Mouse (Mus musculus) liver, embryonic 16.5 days (tissue): Measurements from ENCODE around the gene Slc5a10. TPM values are rescaled to one million over a fixed set of nuclear protein-coding genes. Genes with fewer than 3 reads are reported as not detected.

Source experiments
- ATAC-seq: fragments of 200-750 bp; cut with Nextera tagmentation; 2 replicates; pipeline ENCODE4 v1.8.0; 2017; ENCODE audit warnings: low read depth, mild to moderate bottlenecking, moderate number of reproducible peaks, moderate library complexity
- H3K27ac ChIP-seq: fragments of 300-500 bp; sonication (generic); 2 replicates; pipeline ENCODE4 v1.5.1; 2014; ENCODE audit warnings: mild to moderate bottlenecking, low read length
- H3K27me3 ChIP-seq: fragments of 300-500 bp; sonication (generic); 2 replicates; pipeline ENCODE4 v1.6.1; 2014; ENCODE audit warnings: low read depth, low read length, mixed read lengths; ENCODE audit not compliant: control insufficient read depth, insufficient read depth
- H3K36me3 ChIP-seq: fragments of 300-500 bp; sonication (generic); 2 replicates; pipeline ENCODE4 v1.6.1; 2014; ENCODE audit warnings: mild to moderate bottlenecking; ENCODE audit not compliant: control insufficient read depth, insufficient read depth
- H3K4me1 ChIP-seq: fragments of 300-500 bp; sonication (generic); 2 replicates; pipeline ENCODE4 v1.6.1; 2014; ENCODE audit warnings: low read depth, low read length, mixed read lengths; ENCODE audit not compliant: control insufficient read depth
- H3K4me2 ChIP-seq: fragments of 300-500 bp; sonication (generic); 2 replicates; pipeline ENCODE4 v1.6.1; 2014; ENCODE audit warnings: low read depth, low read length, mixed read lengths
- H3K4me3 ChIP-seq: fragments of 300-500 bp; sonication (generic); 2 replicates; pipeline ENCODE4 v1.5.1; 2014; ENCODE audit warnings: low read depth, mild to moderate bottlenecking, low read length
- H3K9ac ChIP-seq: fragments of 300-500 bp; sonication (generic); 2 replicates; pipeline ENCODE4 v1.6.1; 2014; ENCODE audit warnings: low read depth, low read length
- H3K9me3 ChIP-seq: fragments of 300-500 bp; sonication (generic); replicated peaks from 2 replicates; pipeline ENCODE4 v1.6.1; 2016; ENCODE audit warnings: low read length; ENCODE audit not compliant: control insufficient read depth
- WGBS: fragments of 180-500 bp; shearing (Covaris S2); extraction: QIAGEN DNeasy Blood & Tissue Kit; methylation state at CpG from one replicate; pipeline ENCODE4 v1.1.7; 2014; ENCODE audit not compliant: insufficient replicate concordance; 5-methylcytosine and 5-hydroxymethylcytosine counted together
- polyA plus RNA-seq: library from polyadenylated mRNA; unstranded; fragments of >200 nt; fragmentation: Nextera tagmentation; extraction: Ambion mirVana; gene quantifications from 2 replicates; pipeline ENCODE4 v1.2.1, GENCODE M21; 2015

Gene Slc5a10
- polyA plus RNA-seq, 1 experiment from 2014 or later: not detected

GRCm38 (mm10) chr11:61740500-61740899 is 19.9 kb upstream of the Slc5a10 start:
- no peak overlapping the region for H3K4me2 ChIP-seq
- WGBS: 80% methylated on average over 1 of the region's 1 CpGs
- no peak for ATAC-seq
- no peaks in the 10 kb centered on the region for H3K27me3 ChIP-seq
- H3K9me3 ChIP-seq: no peaks in the 10 kb centered on the region
- no peak overlapping the region for H3K4me3 ChIP-seq
- H3K36me3 ChIP-seq: peaks cover 7% of the 10 kb centered on the region
- H3K9ac ChIP-seq: no peak overlapping the region
- no peak overlapping the region for H3K27ac ChIP-seq
- no peaks in the 10 kb centered on the region for H3K4me1 ChIP-seq

- peaks cover 7% of the 10 kb centered on the region for H3K36me3 ChIP-seq
- WGBS: 40% methylated on average over 1 of the region's 1 CpGs
- no peaks in the 10 kb centered on the region for H3K4me1 ChIP-seq
- H3K27ac ChIP-seq: no peak overlapping the region
- H3K9ac ChIP-seq: no peak overlapping the region
- no peak overlapping the region for H3K4me2 ChIP-seq
- no peak for ATAC-seq
- no peaks in the 10 kb centered on the region for H3K9me3 ChIP-seq
- no peak overlapping the region for H3K4me3 ChIP-seq
- H3K27me3 ChIP-seq: no peaks in the 10 kb centered on the region
Measured at GRCm38 (mm10) chr11:61737290-61737689, 16.7 kb upstream of the Slc5a10 start.

- Histone ChIP-seq H3K4me3 (no peak overlapping the region), H3K27ac (no peak overlapping the region), H3K4me1 (no peaks in the 10 kb centered on the region), H3K36me3 (peaks cover 3% of the 10 kb centered on the region; the same call in 1 of the 2 replicates), H3K27me3 (no peaks in the 10 kb centered on the region), H3K9me3 (no peaks in the 10 kb centered on the region), H3K4me2 (no peak overlapping the region), H3K9ac (no peak overlapping the region)
- no peak for ATAC-seq
- 69% methylated on average over 7 of the region's 7 CpGs for WGBS
Measured at GRCm38 (mm10) chr11:61732672-61733071, 12.0 kb upstream of the Slc5a10 start.

- 29% methylated on average over 2 of the region's 2 CpGs for WGBS
- no peaks in the 10 kb centered on the region for H3K27me3 ChIP-seq
- no peak overlapping the region for H3K4me2 ChIP-seq
- no peak overlapping the region for H3K4me3 ChIP-seq
- no peaks in the 10 kb centered on the region for H3K9me3 ChIP-seq
- H3K9ac ChIP-seq: no peak overlapping the region
- 0 out of 2 replicates have a peak, but pooled peaks have one; percentile 21 for ATAC-seq
- H3K27ac ChIP-seq: 0 out of 2 replicates have a peak overlapping the region, but pooled peaks have one; percentile 20
- no peaks in the 10 kb centered on the region for H3K36me3 ChIP-seq
- no peaks in the 10 kb centered on the region for H3K4me1 ChIP-seq
Measured at GRCm38 (mm10) chr11:61728037-61728436, 7.4 kb upstream of the Slc5a10 start.

- Histone ChIP-seq H3K4me1 (no peaks in the 10 kb centered on the region), H3K36me3 (no peaks in the 10 kb centered on the region), H3K27ac (no peak overlapping the region), H3K4me2 (no peak overlapping the region), H3K9me3 (no peaks in the 10 kb centered on the region), H3K9ac (no peak overlapping the region), H3K4me3 (no peak overlapping the region), H3K27me3 (no peaks in the 10 kb centered on the region)
- ATAC-seq: no peak
- WGBS: 55% methylated on average over 5 of the region's 5 CpGs
Measured at GRCm38 (mm10) chr11:61722077-61722476, 1.5 kb upstream of the Slc5a10 start.

GRCm38 (mm10) chr11:61719826-61720225 is 800 bp downstream of the Slc5a10 start:
- no peak overlapping the region for H3K27ac ChIP-seq
- no peak overlapping the region for H3K9ac ChIP-seq
- WGBS: 66% methylated on average over 8 of the region's 8 CpGs
- H3K4me1 ChIP-seq: no peaks in the 10 kb centered on the region
- no peak for ATAC-seq
- no peak overlapping the region for H3K4me3 ChIP-seq
- no peaks in the 10 kb centered on the region for H3K27me3 ChIP-seq
- H3K9me3 ChIP-seq: no peaks in the 10 kb centered on the region
- H3K36me3 ChIP-seq: no peaks in the 10 kb centered on the region
- no peak overlapping the region for H3K4me2 ChIP-seq

GRCm38 (mm10) chr11:61719387-61719786 is 1.2 kb downstream of the Slc5a10 start:
- Histone ChIP-seq H3K36me3 (no peaks in the 10 kb centered on the region), H3K4me1 (no peaks in the 10 kb centered on the region), H3K27me3 (no peaks in the 10 kb centered on the region), H3K27ac (no peak overlapping the region), H3K9ac (no peak overlapping the region), H3K4me3 (no peak overlapping the region), H3K4me2 (no peak overlapping the region), H3K9me3 (no peaks in the 10 kb centered on the region)
- ATAC-seq: no peak
- 57% methylated on average over 3 of the region's 3 CpGs for WGBS

- ATAC-seq: no peak
- no peaks in the 10 kb centered on the region for H3K36me3 ChIP-seq
- no peaks in the 10 kb centered on the region for H3K4me1 ChIP-seq
- no peak overlapping the region for H3K9ac ChIP-seq
- H3K4me2 ChIP-seq: no peak overlapping the region
- 51% methylated on average over 5 of the region's 5 CpGs for WGBS
- no peaks in the 10 kb centered on the region for H3K9me3 ChIP-seq
- no peak overlapping the region for H3K4me3 ChIP-seq
- H3K27me3 ChIP-seq: no peaks in the 10 kb centered on the region
- no peak overlapping the region for H3K27ac ChIP-seq
Measured at GRCm38 (mm10) chr11:61717990-61718389, 2.6 kb downstream of the Slc5a10 start.

- H3K36me3 ChIP-seq: no peaks in the 10 kb centered on the region
- H3K4me2 ChIP-seq: no peak overlapping the region
- no peak overlapping the region for H3K27ac ChIP-seq
- WGBS: 47% methylated on average over 6 of the region's 6 CpGs
- H3K9me3 ChIP-seq: no peaks in the 10 kb centered on the region
- no peak overlapping the region for H3K9ac ChIP-seq
- ATAC-seq: no peak; the same call in 1 of the 2 replicates
- no peaks in the 10 kb centered on the region for H3K4me1 ChIP-seq
- H3K27me3 ChIP-seq: no peaks in the 10 kb centered on the region
- no peak overlapping the region for H3K4me3 ChIP-seq
Measured at GRCm38 (mm10) chr11:61715130-61715529, 5.5 kb downstream of the Slc5a10 start.
